Mouse (Mus musculus) neutrophil, adult 5-6 weeks (primary cell): ENCODE measurements around the gene Neu3. TPM values are rescaled to one million over a fixed set of nuclear protein-coding genes. Genes with fewer than 3 reads are reported as not detected.
A peak's percentile ranks its signal among the peaks of the same experiment; 100 is the strongest.

Experiments
- ATAC-seq: fragments of 151-379, 151-347 bp; 2 replicates; pipeline ENCODE4 v1.8.0; 2017; ENCODE audit warnings: mild to moderate bottlenecking, moderate TSS enrichment; ENCODE audit not compliant: insufficient number of reproducible peaks, poor library complexity, low FRiP score, severe bottlenecking; ENCODE audit errors: extremely low read depth
- total RNA-seq: library from RNA; stranded (forward); fragments of 200-1000 nt; gene quantifications from 2 replicates; pipeline ENCODE4 v1.2.3, GENCODE M21; 2017

Gene Neu3
- 1.6 and 1.7 TPM in 2 replicates for total RNA-seq

- peak; percentile 93 for ATAC-seq
Observed at GRCm38 (mm10) chr7:99828083-99828570, at the start of gene Neu3. TSS of gene Neu3 (minus strand) at chr7:99828417.

GRCm38 (mm10) chr7:99876345-99876744 lies 48.1 kb upstream of the Neu3 start:
- ATAC-seq: peak; percentile 63; the same call in 1 of the 2 replicates

- ATAC-seq: no peak
Observed at GRCm38 (mm10) chr7:99875891-99876290, 47.7 kb upstream of the Neu3 start.

- ATAC-seq: no peak
Observed at GRCm38 (mm10) chr7:99873965-99874364, 45.7 kb upstream of the Neu3 start.

- no peak for ATAC-seq
Observed at GRCm38 (mm10) chr7:99869296-99869695, 41.1 kb upstream of the Neu3 start.

- no peak for ATAC-seq
Observed at GRCm38 (mm10) chr7:99865219-99865618, 37.0 kb upstream of the Neu3 start.

GRCm38 (mm10) chr7:99864241-99865028 lies 36.2 kb upstream of the Neu3 start:
- ATAC-seq: no peak

- no peak for ATAC-seq
Observed at GRCm38 (mm10) chr7:99863362-99863761, 35.1 kb upstream of the Neu3 start, which contains the start of gene Spcs2. TSS of gene Spcs2 (minus strand) at chr7:99863462.

- ATAC-seq: peak; percentile 99
Observed at GRCm38 (mm10) chr7:99858813-99859585, 30.8 kb upstream of the Neu3 start, which contains the start of gene Xrra1. TSS of gene Xrra1 (plus strand) at chr7:99859116.

- no peak for ATAC-seq
Observed at GRCm38 (mm10) chr7:99858175-99858812, 30.1 kb upstream of the Neu3 start.

GRCm38 (mm10) chr7:99856266-99856861 lies 28.1 kb upstream of the Neu3 start:
- ATAC-seq: no peak

GRCm38 (mm10) chr7:99854311-99854710 lies 26.1 kb upstream of the Neu3 start:
- no peak for ATAC-seq

- ATAC-seq: no peak
Observed at GRCm38 (mm10) chr7:99853350-99853749, 25.1 kb upstream of the Neu3 start.

- no peak for ATAC-seq
Observed at GRCm38 (mm10) chr7:99851618-99852017, 23.4 kb upstream of the Neu3 start.

- ATAC-seq: no peak
Observed at GRCm38 (mm10) chr7:99851121-99851520, 22.9 kb upstream of the Neu3 start.

GRCm38 (mm10) chr7:99850534-99850933 lies 22.3 kb upstream of the Neu3 start:
- no peak for ATAC-seq

- no peak for ATAC-seq
Observed at GRCm38 (mm10) chr7:99845533-99846236, 17.5 kb upstream of the Neu3 start.

GRCm38 (mm10) chr7:99838241-99838640 lies 10.0 kb upstream of the Neu3 start:
- ATAC-seq: no peak
